Mouse (Mus musculus) kidney, embryonic 15.5 days (tissue): ENCODE measurements around the gene Il12a. TPM values are rescaled to one million over a fixed set of nuclear protein-coding genes. Genes with fewer than 3 reads are reported as not detected.

ENCODE experiments used
- ATAC-seq: fragments of 200-750 bp; cut with Nextera tagmentation; replicated peaks from 2 replicates; pipeline ENCODE4 v1.8.0; 2017; ENCODE audit warnings: moderate TSS enrichment; ENCODE audit not compliant: low FRiP score
- H3K27ac ChIP-seq: fragments of 300-500 bp; sonication (generic); 2 replicates; pipeline ENCODE4 v1.5.1; 2015; ENCODE audit warnings: mild to moderate bottlenecking, inconsistent platforms
- H3K27me3 ChIP-seq: fragments of 300-500 bp; sonication (generic); 2 replicates; pipeline ENCODE4 v1.6.1; 2015; ENCODE audit warnings: inconsistent platforms
- H3K36me3 ChIP-seq: fragments of 300-500 bp; sonication (generic); 2 replicates; pipeline ENCODE4 v1.6.1; 2015; ENCODE audit warnings: inconsistent platforms
- H3K4me1 ChIP-seq: fragments of 300-500 bp; sonication (generic); 2 replicates; pipeline ENCODE4 v1.6.1; 2015; ENCODE audit warnings: inconsistent platforms
- H3K4me2 ChIP-seq: fragments of 300-500 bp; sonication (generic); 2 replicates; pipeline ENCODE4 v1.6.1; 2015; ENCODE audit warnings: moderate library complexity, mild to moderate bottlenecking, inconsistent platforms
- H3K4me3 ChIP-seq: fragments of 300-500 bp; sonication (generic); replicated peaks from 2 replicates; pipeline ENCODE4 v1.5.1; 2015; ENCODE audit warnings: mild to moderate bottlenecking, inconsistent platforms
- H3K9ac ChIP-seq: fragments of 300-500 bp; sonication (generic); 2 replicates; pipeline ENCODE4 v1.6.1; 2015; ENCODE audit warnings: mild to moderate bottlenecking, inconsistent platforms
- H3K9me3 ChIP-seq: fragments of 300-500 bp; sonication (generic); replicated peaks from 2 replicates; pipeline ENCODE4 v1.6.1; 2016; ENCODE audit warnings: inconsistent platforms
- WGBS: fragments of 180-500 bp; shearing (Covaris S2); methylation state at CpG from one replicate; pipeline ENCODE4 v1.1.7; 2015; ENCODE audit warnings: mixed read lengths; 5-methylcytosine and 5-hydroxymethylcytosine counted together
- polyA plus RNA-seq: library from polyadenylated mRNA; unstranded; fragments of >200 nt; fragmentation: Nextera tagmentation; extraction: Ambion mirVana; gene quantifications from 2 replicates; pipeline ENCODE4 v1.2.1, GENCODE M21; 2015

The Il12a gene
- polyA plus RNA-seq, 1 experiment from 2014 or later = 0.40 TPM

DNA sequence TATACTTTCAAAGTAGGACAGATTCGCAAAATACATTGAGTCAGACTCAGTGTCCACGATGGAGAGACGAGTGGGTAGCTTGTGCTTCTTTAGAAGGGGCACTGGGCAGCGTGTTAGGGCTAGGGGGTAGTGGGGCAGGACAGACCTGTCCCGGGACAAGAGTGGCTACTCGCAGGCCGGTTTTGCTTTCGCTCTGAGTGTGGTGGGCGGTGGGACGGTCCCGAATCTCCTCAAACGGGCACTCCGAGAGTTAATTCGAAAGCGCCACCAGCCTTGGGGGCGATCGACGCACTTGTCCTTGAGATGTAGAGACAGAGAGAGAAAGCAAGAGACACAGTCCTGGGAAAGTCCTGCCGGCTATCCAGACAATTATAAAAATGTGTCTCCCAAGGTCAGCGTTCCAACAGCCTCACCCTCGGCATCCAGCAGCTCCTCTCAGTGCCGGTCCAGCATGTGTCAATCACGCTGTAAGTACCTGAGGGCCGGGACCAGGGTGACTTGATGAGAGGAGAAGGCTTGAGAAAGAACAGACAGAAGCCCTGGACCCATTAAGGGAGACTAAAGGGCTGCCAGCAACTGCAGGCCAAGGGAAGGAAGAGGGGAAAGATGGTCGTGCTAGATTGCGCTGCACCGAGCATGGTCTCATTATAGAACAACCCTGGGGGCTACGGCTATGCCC, 795 bp downstream of the Il12a start:
- Histone ChIP-seq H3K27me3 (no peaks in the 10 kb centered on the region), H3K9me3 (no peaks in the 10 kb centered on the region), H3K4me1 (peaks cover 39% of the 10 kb centered on the region), H3K9ac (no peak overlapping the region), H3K36me3 (no peaks in the 10 kb centered on the region), H3K4me2 (no peak overlapping the region), H3K27ac (no peak overlapping the region), H3K4me3 (no peak overlapping the region)
- no peak for ATAC-seq
- WGBS = 82% methylated on average over 28 of the region's 28 CpGs

- Histone ChIP-seq H3K27me3 (no peaks in the 10 kb centered on the region), H3K9me3 (no peaks in the 10 kb centered on the region), H3K27ac (0 out of 2 replicates have a peak overlapping the region, but pooled peaks have one; percentile 27), H3K4me2 (peak overlapping the region; percentile 14; the same call in 1 of the 2 replicates), H3K36me3 (no peaks in the 10 kb centered on the region), H3K4me3 (no peak overlapping the region), H3K4me1 (peaks cover 39% of the 10 kb centered on the region), H3K9ac (no peak overlapping the region)
- 45% methylated on average over 7 of the region's 7 CpGs for WGBS
- 0 out of 2 replicates have a peak, but pooled peaks have one; percentile 30 for ATAC-seq
Measured at GRCm38 (mm10) chr3:68691938-68692599, 1.6 kb downstream of the Il12a start.

DNA sequence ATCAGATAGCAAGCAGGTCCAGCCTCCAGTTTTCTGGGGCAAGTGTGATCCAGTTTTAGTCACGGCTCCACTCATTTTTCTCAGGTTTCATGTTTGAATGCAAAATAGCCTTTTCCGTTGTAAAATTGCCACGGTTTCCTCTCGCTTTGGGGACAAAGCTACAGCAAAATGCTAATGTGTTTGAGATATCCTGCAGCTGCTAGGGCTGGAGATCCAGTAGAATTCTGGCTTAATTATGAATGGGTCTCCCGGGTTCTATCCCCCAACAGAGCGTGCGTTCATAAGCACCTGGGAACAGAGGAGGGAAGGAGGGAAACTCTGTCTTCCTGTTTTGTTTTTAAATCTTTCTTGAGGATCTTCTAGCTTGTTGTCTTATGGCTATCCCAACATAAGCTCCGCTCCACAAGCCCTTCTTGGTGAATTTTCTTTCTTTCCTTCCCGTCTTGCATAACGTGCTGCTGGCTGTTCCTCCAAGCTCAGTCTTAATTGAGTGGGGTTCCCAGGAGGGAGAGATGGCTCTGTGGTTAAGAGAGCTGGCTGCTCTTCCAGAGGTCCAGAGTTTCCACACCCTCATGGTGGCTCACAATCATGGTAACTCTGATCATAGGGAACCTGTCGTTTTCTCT, 2.3 kb downstream of the Il12a start:
- no peak overlapping the region for H3K4me3 ChIP-seq
- 61% methylated on average over 11 of the region's 11 CpGs for WGBS
- ATAC-seq = no peak
- H3K9me3 ChIP-seq = no peaks in the 10 kb centered on the region
- no peak overlapping the region for H3K27ac ChIP-seq
- no peaks in the 10 kb centered on the region for H3K36me3 ChIP-seq
- peaks cover 35% of the 10 kb centered on the region for H3K4me1 ChIP-seq
- peak overlapping the region; percentile 14; the same call in 1 of the 2 replicates for H3K4me2 ChIP-seq
- H3K9ac ChIP-seq = no peak overlapping the region
- no peaks in the 10 kb centered on the region for H3K27me3 ChIP-seq

DNA sequence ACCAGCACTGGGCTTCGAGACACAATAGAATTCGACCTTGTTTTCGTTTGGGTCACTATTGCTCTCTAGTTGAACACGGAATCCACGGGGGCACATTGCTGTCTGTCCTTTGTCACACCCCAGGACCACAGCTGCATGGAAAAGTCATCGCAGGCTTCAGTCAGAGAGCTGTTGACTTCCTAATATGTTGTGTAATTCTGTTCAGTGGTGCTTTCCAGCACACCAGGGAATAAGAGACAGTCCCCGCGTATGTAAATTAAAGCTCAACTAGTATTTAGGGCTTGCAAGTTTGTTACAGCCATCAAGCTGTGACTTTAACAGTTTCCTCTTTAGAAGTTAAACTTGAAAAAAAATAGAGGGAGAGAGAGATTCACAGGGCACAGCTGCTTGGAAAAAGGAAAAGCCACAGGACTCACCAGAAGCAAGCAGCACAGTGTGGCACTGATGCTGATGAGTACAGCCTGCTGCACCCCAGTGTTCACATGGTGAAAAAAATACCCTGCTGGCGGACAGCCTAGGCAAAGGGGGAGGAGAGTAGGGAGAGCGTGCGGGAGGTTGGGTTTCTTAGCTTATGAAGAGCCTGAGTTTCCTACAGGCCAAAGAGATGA, 3.1 kb downstream of the Il12a start:
- no peak overlapping the region for H3K27ac ChIP-seq
- H3K27me3 ChIP-seq = no peaks in the 10 kb centered on the region
- H3K4me2 ChIP-seq = no peak overlapping the region
- WGBS = 40% methylated on average over 11 of the region's 11 CpGs
- no peaks in the 10 kb centered on the region for H3K36me3 ChIP-seq
- ATAC-seq = peak; percentile 56; the same call in 1 of the 2 replicates
- H3K4me1 ChIP-seq = peaks cover 35% of the 10 kb centered on the region
- H3K4me3 ChIP-seq = no peak overlapping the region
- no peaks in the 10 kb centered on the region for H3K9me3 ChIP-seq
- H3K9ac ChIP-seq = no peak overlapping the region

DNA sequence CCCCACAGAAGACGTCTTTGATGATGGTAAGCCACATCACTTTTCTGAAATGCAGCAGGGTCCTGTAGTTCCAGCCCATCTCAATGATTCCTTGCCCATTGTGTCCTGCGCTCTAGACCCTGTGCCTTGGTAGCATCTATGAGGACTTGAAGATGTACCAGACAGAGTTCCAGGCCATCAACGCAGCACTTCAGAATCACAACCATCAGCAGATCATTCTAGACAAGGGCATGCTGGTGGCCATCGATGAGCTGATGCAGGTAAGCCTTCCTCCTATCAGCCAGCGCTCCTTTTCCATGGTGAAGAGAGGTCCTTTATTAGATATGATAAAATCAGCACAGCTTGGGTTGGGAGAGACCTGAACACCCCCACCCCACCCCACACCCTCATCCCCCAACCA, 4.9 kb downstream of the Il12a start:
- H3K9me3 ChIP-seq = no peaks in the 10 kb centered on the region
- 94% methylated on average over 5 of the region's 5 CpGs for WGBS
- no peak for ATAC-seq

GRCm38 (mm10) chr3:68696495-68697200, 6.2 kb downstream of the Il12a start:
- ATAC-seq = no peak
- Histone ChIP-seq H3K4me3 (no peak overlapping the region), H3K9me3 (no peaks in the 10 kb centered on the region), H3K36me3 (no peaks in the 10 kb centered on the region), H3K9ac (no peak overlapping the region), H3K27me3 (no peaks in the 10 kb centered on the region), H3K4me2 (no peak overlapping the region), H3K4me1 (peaks cover 33% of the 10 kb centered on the region), H3K27ac (no peak overlapping the region)
- WGBS = 90% methylated on average over 3 of the region's 3 CpGs

More for the DNA sequence above, 4.9 kb downstream of the Il12a start:
- Histone ChIP-seq H3K4me2 (no peak overlapping the region), H3K4me1 (peaks cover 35% of the 10 kb centered on the region), H3K9ac (no peak overlapping the region), H3K27ac (no peak overlapping the region), H3K27me3 (no peaks in the 10 kb centered on the region), H3K4me3 (no peak overlapping the region), H3K36me3 (no peaks in the 10 kb centered on the region)

- no peak overlapping the region for H3K4me2 ChIP-seq
- H3K4me1 ChIP-seq = peaks cover 14% of the 10 kb centered on the region
- no peak for ATAC-seq
- H3K9ac ChIP-seq = no peak overlapping the region
- no peak overlapping the region for H3K4me3 ChIP-seq
- no peaks in the 10 kb centered on the region for H3K9me3 ChIP-seq
- 92% methylated on average over 3 of the region's 3 CpGs for WGBS
- no peak overlapping the region for H3K27ac ChIP-seq
- H3K27me3 ChIP-seq = no peaks in the 10 kb centered on the region
- H3K36me3 ChIP-seq = no peaks in the 10 kb centered on the region
Measured at GRCm38 (mm10) chr3:68698601-68699000, 8.2 kb downstream of the Il12a start.

DNA sequence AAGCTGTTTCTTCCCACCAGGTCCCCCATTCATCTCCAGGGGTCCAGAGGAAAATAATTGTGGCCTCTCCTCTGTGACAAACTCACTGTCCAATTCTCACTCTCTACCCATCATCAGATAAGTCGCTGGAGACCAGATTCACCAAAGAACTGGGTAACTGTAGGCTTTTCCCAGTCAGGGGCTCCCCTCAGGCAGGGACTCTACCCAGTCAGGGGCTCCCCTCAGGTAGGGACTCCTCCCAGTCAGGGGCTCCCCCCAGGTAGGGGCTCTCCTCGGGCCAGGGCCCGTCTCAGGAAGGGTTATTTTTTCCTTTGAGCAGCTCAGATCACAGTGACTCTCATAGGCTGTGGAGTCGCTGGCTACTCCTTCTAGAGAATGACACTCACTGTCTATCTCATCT, 9.6 kb downstream of the Il12a start:
- Histone ChIP-seq H3K9ac (no peak overlapping the region), H3K4me1 (peaks cover 11% of the 10 kb centered on the region), H3K9me3 (no peaks in the 10 kb centered on the region), H3K36me3 (no peaks in the 10 kb centered on the region), H3K27ac (no peak overlapping the region), H3K27me3 (no peaks in the 10 kb centered on the region), H3K4me2 (no peak overlapping the region), H3K4me3 (no peak overlapping the region)
- 90% methylated on average over 4 of the region's 4 CpGs for WGBS
- ATAC-seq = no peak

GRCm38 (mm10) chr3:68706307-68706706, 15.9 kb downstream of the Il12a start:
- no peaks in the 10 kb centered on the region for H3K9me3 ChIP-seq
- no peak for ATAC-seq
- no peak overlapping the region for H3K4me2 ChIP-seq
- no peak overlapping the region for H3K9ac ChIP-seq
- H3K4me3 ChIP-seq = no peak overlapping the region
- H3K36me3 ChIP-seq = no peaks in the 10 kb centered on the region
- H3K4me1 ChIP-seq = peaks cover 17% of the 10 kb centered on the region
- H3K27ac ChIP-seq = no peak overlapping the region
- no peaks in the 10 kb centered on the region for H3K27me3 ChIP-seq
- WGBS = 87% methylated on average over 10 of the region's 10 CpGs

DNA sequence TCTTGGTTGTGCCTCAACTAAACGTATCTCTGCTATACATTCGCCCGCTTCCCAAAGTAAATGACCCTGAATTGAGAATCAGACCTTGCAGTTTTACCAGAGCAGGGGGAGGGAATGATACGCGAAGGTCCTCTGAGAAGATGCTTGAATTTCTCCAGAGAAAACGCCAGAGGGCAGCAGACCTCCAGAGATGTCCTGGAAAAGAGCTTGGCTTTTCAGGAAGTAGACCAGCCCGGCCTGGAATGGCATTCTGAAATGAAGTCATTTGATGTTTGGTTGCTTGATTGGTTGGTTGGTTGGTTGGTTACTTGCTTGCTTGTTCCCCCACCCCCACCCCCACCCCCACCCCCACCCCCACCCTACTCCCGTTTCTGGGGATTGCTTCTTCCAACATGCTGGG, 17.8 kb downstream of the Il12a start:
- no peak overlapping the region for H3K4me2 ChIP-seq
- ATAC-seq = no peak
- 37% methylated on average over 8 of the region's 8 CpGs for WGBS

GRCm38 (mm10) chr3:68709198-68709797, 18.9 kb downstream of the Il12a start:
- Histone ChIP-seq H3K4me1 (peaks cover 15% of the 10 kb centered on the region; the same call in 1 of the 2 replicates), H3K27ac (no peak overlapping the region), H3K27me3 (no peaks in the 10 kb centered on the region), H3K4me2 (no peak overlapping the region), H3K9ac (no peak overlapping the region), H3K9me3 (no peaks in the 10 kb centered on the region), H3K4me3 (no peak overlapping the region), H3K36me3 (no peaks in the 10 kb centered on the region)
- ATAC-seq = peak; percentile 66; the same call in 1 of the 2 replicates
- 54% methylated on average over 9 of the region's 9 CpGs for WGBS

More for the DNA sequence above, 17.8 kb downstream of the Il12a start:
- H3K27me3 ChIP-seq = no peaks in the 10 kb centered on the region
- no peak overlapping the region for H3K9ac ChIP-seq
- no peaks in the 10 kb centered on the region for H3K9me3 ChIP-seq
- H3K36me3 ChIP-seq = no peaks in the 10 kb centered on the region
- no peak overlapping the region for H3K4me3 ChIP-seq
- peaks cover 15% of the 10 kb centered on the region; the same call in 1 of the 2 replicates for H3K4me1 ChIP-seq
- no peak overlapping the region for H3K27ac ChIP-seq
